In the genomic region with DNA sequence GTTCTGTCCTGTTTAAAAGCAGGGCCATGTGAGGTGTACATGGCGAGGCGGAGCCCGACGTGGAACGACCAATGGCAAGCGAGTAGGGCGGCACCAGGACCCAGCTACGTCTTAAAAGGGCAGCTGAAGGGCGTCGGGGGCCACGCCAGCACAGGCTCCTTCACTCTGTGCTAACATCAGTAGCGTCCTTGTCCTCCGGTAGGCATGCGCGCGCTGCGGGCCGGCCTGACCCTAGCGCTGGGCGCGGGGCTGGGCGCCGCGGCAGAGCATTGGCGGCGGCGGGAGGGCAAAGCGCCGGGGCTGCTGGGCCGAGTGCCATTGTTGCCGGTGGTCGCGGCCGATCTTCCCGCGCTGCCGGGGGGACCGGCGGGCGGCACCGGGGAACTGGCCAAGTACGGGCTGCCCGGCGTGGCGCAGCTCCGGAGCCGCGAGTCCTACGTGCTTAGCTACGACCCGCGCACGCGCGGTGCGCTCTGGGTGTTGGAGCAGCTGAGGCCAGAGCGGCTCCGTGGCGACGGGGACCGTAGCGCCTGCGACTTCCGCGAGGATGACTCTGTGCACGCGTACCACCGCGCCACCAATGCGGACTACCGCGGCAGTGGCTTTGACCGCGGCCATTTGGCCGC, we compare ENCODE assay signal across 8 mouse cellular contexts. TPM values are rescaled to one million over a fixed set of nuclear protein-coding genes. Genes with fewer than 3 reads are reported as not detected.
DNase-seq lines count a peak whose midpoint lies in the region; ATAC-seq lines count a peak whose summit lies in the region.

A gene (plus strand): TSS at position 123 of the 626 bp plus-strand sequence.

- under 1% methylated on average over 75 of the region's 75 CpGs for WGBS in intestine, embryonic 15.5 days

- peaks cover 10% of the 10 kb centered on the region; the same call in 1 of the 2 replicates for H3K4me1 ChIP-seq in intestine, embryonic 15.5 days (replicated peaks)

- H3K4me2 ChIP-seq in intestine, embryonic 15.5 days (replicated peaks) = peak within 1 kb of the TSS; percentile 97

- H3K9me3 ChIP-seq in intestine, embryonic 15.5 days = no peaks in the 10 kb centered on the region

- H3K4me3 ChIP-seq in intestine, embryonic 15.5 days (replicated peaks) = peak within 1 kb of the TSS; percentile 69

- H3K36me3 ChIP-seq in intestine, embryonic 15.5 days = peaks cover 34% of the 10 kb centered on the region

- H3K9ac ChIP-seq in intestine, embryonic 15.5 days = peak within 1 kb of the TSS; percentile 67

- H3K27ac ChIP-seq in intestine, embryonic 15.5 days = peak within 1 kb of the TSS; percentile 90

- H3K27me3 ChIP-seq in intestine, embryonic 15.5 days (replicated peaks) = no peaks in the 10 kb centered on the region

- intact Hi-C loops in gastrocnemius, postnatal 36 days (cut with DNase I) = no loop called here
- intact Hi-C loops in left cerebral cortex, postnatal 14 days (cut with DNase I) = loop anchor here (2.0 to 5.0 kb wide), 2 partner anchors 49 to 65 kb away; a partner anchor contains a TSS

- ATAC-seq in intestine, embryonic 15.5 days = peak; percentile 97
- ATAC-seq in megakaryocyte-erythroid progenitor cell, adult 5-6 weeks (replicated peaks; ENCODE audit: low FRiP score, low TSS enrichment, poor library complexity, severe bottlenecking) = peak; percentile 88

- DNase-seq in adrenal gland, adult 18-20 months (ENCODE audit: low spot score in 2 of 2) = peak; percentile 88 to 92
- peak; percentile 92 for DNase-seq in embryo, embryonic 11 days
- peak; percentile 83 to 84 for DNase-seq in gastrocnemius, postnatal 36 days
- peak; percentile 90 to 92 for DNase-seq in left cerebral cortex, postnatal 14 days (ENCODE audit: low spot score in 2 of 2)
- DNase-seq in right cerebral cortex, postnatal 14 days = peak; percentile 90
- DNase-seq in urinary bladder, postnatal 25 days (ENCODE audit: low spot score) = peak; percentile 75

RNA-seq across cellular contexts. Expression of the gene that starts here (rescaled TPM):
- 10 to 100 TPM; 34.0 to 40.6 TPM for total RNA-seq in adrenal gland, adult 18-20 months (2021)
- total RNA-seq in gastrocnemius, postnatal 36 days (2021) = 10 to 100 TPM; 51.4 to 54.6 TPM
- polyA plus RNA-seq in intestine, embryonic 15.5 days (2015; fragmentation: Nextera tagmentation; extraction: Ambion mirVana) = 40.9 and 41.9 TPM in 2 replicates
- 10 to 100 TPM; 23.0 to 27.5 TPM for total RNA-seq in left cerebral cortex, postnatal 14 days (2021)
- 20.8 and 22.3 TPM in 2 replicates for total RNA-seq in megakaryocyte-erythroid progenitor cell, adult 5-6 weeks (2014; fragmentation: Nextera tagmentation)
- 1.3 and 6.3 TPM in 2 replicates for total RNA-seq in megakaryocyte-erythroid progenitor cell, adult 5-6 weeks (2017)

Comparison
In these comparisons a context has a peak if more than half of its experiments do, and no peak if none do; other contexts are left out.
1. Peak in every context shown above with its lines: DNase-seq, ATAC-seq, H3K4me3 ChIP-seq and H3K27ac ChIP-seq.